Mouse (Mus musculus) ES-E14 (cell line): ENCODE data around the gene Fbxl5. TPM values are rescaled to one million over a fixed set of nuclear protein-coding genes. Genes with fewer than 3 reads are reported as not detected.

Experiments
- DNase-seq: peaks from one replicate; pipeline ENCODE4 v3.0.0-alpha.2; 2013; ENCODE audit warnings: low read depth, low spot score
- H3K27ac ChIP-seq: 2 replicates; pipeline ENCODE4 v1.5.1; 2012; ENCODE audit warnings: low read depth, mild to moderate bottlenecking, low read length, moderate library complexity, mixed read lengths; ENCODE audit not compliant: poor library complexity, insufficient read depth, severe bottlenecking
- H3K36me3 ChIP-seq: 2 replicates; pipeline ENCODE4 v1.6.1; 2012; ENCODE audit warnings: mild to moderate bottlenecking, low read length, moderate library complexity, mixed read lengths; ENCODE audit not compliant: control insufficient read depth, poor library complexity, insufficient read depth, severe bottlenecking
- H3K4me1 ChIP-seq, 2 experiments: fragments of 150-350 bp in 1 of 2; sonication (generic) in 1 of 2; 2 replicates each; pipeline ENCODE4 v1.6.1; 2012; ENCODE audit warnings: low read length in 2 of 2, mild to moderate bottlenecking in 1 of 2, mixed read lengths in 1 of 2; ENCODE audit not compliant: control insufficient read depth in 2 of 2, insufficient read depth in 2 of 2, poor library complexity in 1 of 2
- H3K4me3 ChIP-seq, 2 experiments: fragments of 150-350 bp in 1 of 2; sonication (generic) in 1 of 2; 2 replicates each; pipeline ENCODE4 v1.5.1; 2012; ENCODE audit warnings: low read length in 2 of 2, low read depth in 1 of 2, mild to moderate bottlenecking in 1 of 2, mixed read lengths in 1 of 2; ENCODE audit not compliant: insufficient read depth in 1 of 2, poor library complexity in 1 of 2, severe bottlenecking in 1 of 2
- H3K9ac ChIP-seq: 2 replicates; pipeline ENCODE4 v1.6.1; 2012; ENCODE audit warnings: low read depth, mild to moderate bottlenecking, low read length, mixed read lengths; ENCODE audit not compliant: poor library complexity, insufficient read depth, severe bottlenecking
- H3K9me3 ChIP-seq: fragments of 150-350 bp; sonication (generic); 2 replicates; pipeline ENCODE4 v1.6.1; 2012; ENCODE audit warnings: low read depth, mild to moderate bottlenecking, low read length; ENCODE audit not compliant: control insufficient read depth, insufficient read depth
- CHD2 ChIP-seq: IDR thresholded peaks from 2 replicates; pipeline ENCODE4 v1.6.1; 2014; ENCODE audit warnings: mild to moderate bottlenecking, low read depth, low read length, inconsistent platforms
- HCFC1 ChIP-seq: IDR thresholded peaks from 2 replicates; pipeline ENCODE4 v1.6.1; 2012; ENCODE audit warnings: low read length, inconsistent platforms, borderline replicate concordance; ENCODE audit not compliant: insufficient read depth
- MAFK ChIP-seq: IDR thresholded peaks from 2 replicates; pipeline ENCODE4 v1.6.1; 2014; ENCODE audit warnings: mild to moderate bottlenecking, low read depth, low read length, inconsistent platforms; ENCODE audit not compliant: insufficient read depth
- ZC3H11A ChIP-seq: IDR thresholded peaks from 2 replicates; pipeline ENCODE4 v1.6.1; 2012; ENCODE audit warnings: low read depth, mild to moderate bottlenecking, inconsistent platforms, low read length, borderline replicate concordance
- ZNF384 ChIP-seq: IDR thresholded peaks from 2 replicates; pipeline ENCODE4 v1.6.1; 2012; ENCODE audit warnings: low read depth, low read length, inconsistent platforms
- in situ Hi-C, 2 experiments: fragments of 600-800 bp; cut with MboI; formaldehyde crosslinking; loops; one replicate each; pipeline ENCODE4 v1.15.1; 2025; ENCODE audit warnings: low sequenced_read_pairs in 2 of 2, inconsistent platforms in 1 of 2; ENCODE audit not compliant: unreplicated experiment in 2 of 2
- total RNA-seq: library from RNA; depleted of rRNA; stranded (reverse); fragments of 300-350 nt; gene quantifications from 2 replicates; pipeline ENCODE4 v1.2.3, GENCODE M21; 2012

Fbxl5 gene
- total RNA-seq, 1 experiment: 46.9 TPM

- no peak for DNase-seq
- H3K9me3 ChIP-seq: no peaks in the 10 kb centered on the region
- no peaks in the 10 kb centered on the region for H3K36me3 ChIP-seq
- H3K4me3 ChIP-seq: no peak overlapping the region
- TF ChIP-seq ZNF384 (no peak), ZC3H11A (no peak), CHD2 (no peak), HCFC1 (no peak), MAFK (no peak)
- in situ Hi-C loops: no loop called here
- H3K4me1 ChIP-seq: 0 out of 4 replicates have a peak, but pooled peaks cover 0 to 2% of the 10 kb centered on the region in 2 experiments
- H3K9ac ChIP-seq: no peak overlapping the region
- no peak overlapping the region for H3K27ac ChIP-seq
These were observed 24.2 kb upstream of the Fbxl5 start for GRCm38 (mm10) chr5:43845646-43846045.

GRCm38 (mm10) chr5:43845083-43845482 lies 23.6 kb upstream of the Fbxl5 start:
- TF ChIP-seq MAFK (no peak), CHD2 (no peak), HCFC1 (no peak)

DNA sequence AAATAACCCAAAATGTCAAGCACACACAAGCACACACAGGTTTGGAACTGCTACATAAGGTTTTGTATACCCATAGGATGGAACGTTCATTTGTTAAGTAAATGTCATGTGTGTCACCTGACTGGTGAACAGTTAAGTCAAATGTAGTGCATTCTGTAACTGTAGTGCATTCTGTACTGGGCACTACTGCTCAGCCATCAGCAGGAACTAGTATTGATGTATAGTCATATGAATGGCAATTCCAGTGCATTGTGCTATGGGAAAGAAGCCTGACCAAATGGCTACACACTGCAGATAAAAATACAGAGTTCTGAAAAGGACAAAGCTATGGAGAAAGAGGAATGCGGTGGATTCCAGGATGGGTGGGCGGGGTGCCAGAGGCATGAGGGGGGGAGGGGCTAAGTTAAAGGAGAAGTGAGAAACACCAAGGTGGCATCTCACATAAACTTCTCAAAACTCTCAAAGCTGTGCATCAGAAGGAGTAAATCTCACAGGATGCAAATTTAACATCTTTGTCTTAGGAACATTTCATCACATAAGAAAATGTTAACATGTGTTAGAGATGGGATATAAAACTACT lies 21.2 kb upstream of the Fbxl5 start:
- no peak for DNase-seq
- no peak for TF ChIP-seq HCFC1
- TF ChIP-seq ZC3H11A: no peak
- TF ChIP-seq ZNF384: no peak
- no peak for TF ChIP-seq CHD2
- TF ChIP-seq MAFK: no peak
- in situ Hi-C loops: loop anchor here in 1 of 2 experiments (5.0 kb wide), 1 partner anchor 50 kb away; no protein-coding TSS in a partner anchor

More at GRCm38 (mm10) chr5:43845083-43845482, 23.6 kb upstream of the Fbxl5 start:
- Histone ChIP-seq H3K27ac (no peak overlapping the region), H3K4me3 (no peak overlapping the region), H3K9ac (no peak overlapping the region), H3K36me3 (no peaks in the 10 kb centered on the region), H3K9me3 (no peaks in the 10 kb centered on the region), H3K4me1 (0 out of 4 replicates have a peak, but pooled peaks cover 0 to 2% of the 10 kb centered on the region in 2 experiments)
- in situ Hi-C loops: no loop called here
- DNase-seq: no peak

DNA sequence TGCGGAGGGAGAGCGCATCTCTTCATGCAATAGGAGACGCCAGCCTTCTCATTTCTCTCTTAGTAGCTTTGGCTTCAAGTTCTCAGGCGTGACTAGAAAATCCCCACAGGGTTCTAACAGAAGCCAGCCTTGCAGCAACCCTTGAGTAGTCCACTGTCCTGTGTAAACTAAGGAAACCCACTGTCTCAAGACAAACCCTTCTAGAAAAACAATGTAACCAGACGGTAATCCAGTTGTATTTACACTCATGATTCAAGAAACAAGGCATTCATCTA lies 20.5 kb upstream of the Fbxl5 start:
- Histone ChIP-seq H3K36me3 (no peaks in the 10 kb centered on the region), H3K27ac (no peak overlapping the region), H3K4me1 (0 out of 4 replicates have a peak, but pooled peaks cover 0 to 2% of the 10 kb centered on the region in 2 experiments), H3K4me3 (no peak overlapping the region), H3K9me3 (peaks cover 7% of the 10 kb centered on the region; the same call in 1 of the 2 replicates), H3K9ac (no peak overlapping the region)
- TF ChIP-seq MAFK (no peak), ZC3H11A (no peak)
- in situ Hi-C loops: loop anchor here in 1 of 2 experiments (5.0 kb wide), 1 partner anchor 50 kb away; no protein-coding TSS in a partner anchor
- no peak for DNase-seq

More for the DNA sequence above, 21.2 kb upstream of the Fbxl5 start:
- Histone ChIP-seq H3K9ac (no peak overlapping the region), H3K36me3 (no peaks in the 10 kb centered on the region), H3K9me3 (peaks cover under 1% of the 10 kb centered on the region; the same call in 1 of the 2 replicates), H3K27ac (no peak overlapping the region), H3K4me3 (no peak overlapping the region), H3K4me1 (0 out of 4 replicates have a peak, but pooled peaks cover 0 to 2% of the 10 kb centered on the region in 2 experiments)
